Mouse (Mus musculus): Measurements from ENCODE around the gene Pnma1.
"Not testable (repeated sequence)": the region's sequence is repeated elsewhere in the genome, so short reads cannot be mapped to it uniquely, and the experiment has no call there.

Pnma1 gene

GRCm38 (mm10) chr12:84100604-84101492 lies 47.4 kb downstream of the Pnma1 start, which contains the start of gene Acot6:
Gene Acot6, plus strand, starts transcription at chr12:84100654.
- not testable (repeated sequence) for DNase-seq (ENCODE audit: low spot score)

DNA sequence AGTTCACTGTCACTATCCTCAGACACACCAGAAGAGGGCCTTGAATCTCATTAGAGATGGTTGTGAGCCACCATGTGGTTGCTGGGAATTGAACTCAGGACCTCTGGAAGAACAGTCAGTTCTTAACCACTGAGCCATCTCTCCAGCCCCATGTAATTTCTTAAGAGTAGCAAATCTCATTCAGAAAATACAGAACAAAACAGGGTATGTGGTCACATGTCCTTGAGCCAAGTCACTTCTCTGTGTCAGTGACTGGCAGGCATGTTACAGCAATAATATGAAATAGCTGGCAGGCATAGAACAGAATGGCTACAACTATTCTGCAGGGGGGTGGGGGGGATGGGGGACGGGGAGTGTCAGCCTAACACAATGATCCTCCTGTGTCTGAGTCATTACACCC lies 48.2 kb downstream of the Pnma1 start:
- DNase-seq (ENCODE audit: low spot score), result peak; percentile 18

DNA sequence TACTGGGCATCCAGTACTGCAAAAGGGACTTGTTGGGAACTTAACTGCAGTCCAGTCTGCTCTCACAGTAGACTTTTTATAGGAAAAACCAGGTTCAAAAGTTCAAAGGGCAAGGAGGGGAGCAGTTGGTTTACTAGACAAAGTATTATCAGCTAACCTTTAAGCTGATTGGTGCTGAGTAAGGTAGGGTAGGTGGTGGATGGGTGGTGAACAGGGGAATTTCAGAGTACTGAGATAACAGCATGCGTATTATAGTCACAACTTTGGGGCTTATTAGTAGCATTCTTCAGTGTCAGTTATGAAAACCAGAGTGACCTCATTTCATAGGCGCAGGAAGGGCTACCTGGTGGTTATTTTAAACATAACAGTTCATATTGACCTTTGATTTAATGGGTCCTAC lies 48.7 kb downstream of the Pnma1 start:
- DNase-seq (ENCODE audit: low spot score), result no peak
